Mouse (Mus musculus): ENCODE measurements around the gene Lrrc3c.
A peak's percentile ranks its signal among the peaks of the same experiment; 100 is the strongest.

Gene Lrrc3c

DNA sequence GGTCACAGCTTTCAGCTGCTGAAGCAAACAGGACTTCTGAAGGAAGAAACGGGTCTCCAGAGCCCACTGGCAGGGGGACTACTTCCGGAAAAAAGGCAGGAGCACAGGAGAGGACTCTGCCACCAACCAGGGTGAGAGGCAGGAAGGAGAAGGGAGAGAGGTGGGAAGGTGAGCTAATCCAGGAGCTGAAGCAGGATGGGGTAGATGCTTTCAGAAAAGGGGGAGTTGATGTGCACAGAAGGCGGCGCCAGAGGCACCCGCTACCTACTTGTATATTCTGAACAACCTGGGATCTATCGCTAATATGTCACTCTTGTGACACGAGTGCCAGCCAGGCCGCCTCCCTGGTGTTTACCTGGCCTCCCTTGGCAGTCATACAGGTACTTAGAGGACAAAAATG lies at the start of gene Lrrc3c:
Gene Lrrc3c (plus strand): TSS at position 301 of the 400 bp plus-strand sequence.
- no peak for DNase-seq

DNA sequence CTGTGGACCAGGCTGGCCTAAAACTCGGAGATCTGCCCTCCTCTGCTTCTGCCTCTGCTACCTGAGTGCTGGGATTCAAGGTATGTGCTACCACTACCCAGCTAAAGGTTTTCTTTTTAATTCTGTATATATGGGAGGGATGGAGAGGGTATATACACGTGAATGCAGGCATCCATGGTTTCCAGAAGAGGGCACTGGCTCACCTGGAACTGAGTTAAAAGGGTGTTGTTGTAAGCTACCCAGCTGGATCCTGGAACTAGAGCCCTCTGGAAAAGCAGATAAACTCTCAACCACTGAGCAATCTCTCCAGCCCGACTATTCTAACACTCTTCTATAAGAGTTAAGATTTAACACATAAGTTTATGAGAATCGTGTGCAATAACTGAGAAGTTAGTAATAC lies 48.7 kb upstream of the Lrrc3c start:
- no peak for DNase-seq

DNA sequence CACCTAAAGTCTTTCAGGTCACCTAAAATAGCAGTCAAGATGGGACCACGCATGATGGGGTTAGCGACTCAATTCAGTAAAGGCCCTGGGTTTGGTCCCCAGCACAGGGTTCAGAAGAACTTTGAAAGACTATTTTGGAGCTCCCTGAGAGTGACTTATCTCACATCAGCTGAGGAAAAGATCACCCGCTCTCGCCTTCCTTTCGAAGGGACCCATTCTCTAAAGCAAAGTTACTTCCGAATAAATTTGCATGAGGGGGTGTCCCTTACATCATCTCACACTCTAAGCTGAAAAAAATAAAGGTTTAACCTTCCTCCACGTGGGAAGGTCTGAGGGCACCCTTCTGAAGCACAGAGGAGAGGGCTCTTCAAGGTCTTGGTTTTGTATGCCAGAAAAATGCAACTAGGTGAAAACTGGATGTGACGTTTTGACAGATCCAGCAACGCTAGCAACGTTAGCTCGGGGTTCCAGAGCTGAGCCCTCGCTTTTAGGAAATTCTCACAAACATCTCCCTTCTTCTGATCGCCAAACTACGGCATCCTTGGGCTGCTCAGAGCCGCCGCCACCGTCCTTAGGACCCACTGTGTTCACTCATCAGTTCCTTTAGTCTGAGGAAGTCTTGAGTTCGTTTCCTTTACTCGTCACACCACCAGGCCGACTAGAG lies 47.6 kb upstream of the Lrrc3c start:
- DNase-seq: no peak

DNA sequence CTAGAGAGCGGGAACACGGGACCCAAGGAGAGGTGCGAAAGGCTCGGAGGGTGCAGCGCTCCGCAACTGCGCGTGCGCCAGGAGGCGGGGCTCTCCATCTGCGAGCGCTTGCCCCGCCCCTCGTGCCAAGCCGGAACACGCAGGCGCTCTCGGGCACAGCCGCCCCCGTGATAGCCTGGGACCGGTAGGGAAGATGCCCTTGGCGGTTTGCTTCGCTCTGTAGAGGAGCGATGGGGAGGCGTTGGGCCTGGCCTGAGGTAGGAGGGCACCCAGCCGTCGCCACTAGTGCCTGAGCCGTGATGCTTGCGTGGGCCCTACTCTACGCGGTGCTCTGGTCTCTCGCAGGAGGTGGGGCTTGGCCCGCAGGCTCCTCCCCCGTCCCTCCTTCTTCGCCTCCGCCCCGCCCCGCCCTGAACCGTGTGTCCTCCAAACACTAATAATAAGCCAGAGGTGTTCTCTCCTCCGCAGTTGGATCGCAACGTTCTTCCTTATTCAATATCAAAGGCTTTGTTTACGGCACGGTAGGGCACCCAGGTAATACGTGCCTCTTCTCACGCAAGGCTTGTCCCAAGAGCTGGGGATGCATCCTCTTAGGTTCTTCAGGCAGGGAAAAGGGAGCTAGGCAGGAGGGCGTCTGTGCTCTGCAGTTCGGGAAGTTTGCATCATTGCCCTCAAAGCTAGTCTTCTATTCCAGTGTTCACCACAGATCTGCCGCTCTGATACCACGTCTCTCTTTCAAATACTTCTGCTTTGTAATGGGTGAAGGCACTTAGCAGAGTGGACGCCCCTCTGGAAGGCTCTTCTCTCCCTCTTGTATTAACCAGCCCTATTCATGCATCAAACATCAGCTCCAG lies 46.9 kb upstream of the Lrrc3c start, which contains the start of gene Zpbp2:
Gene Zpbp2 (plus strand): TSS at position 123 of the 854 bp plus-strand sequence.
- peak; percentile 93 for DNase-seq

DNA sequence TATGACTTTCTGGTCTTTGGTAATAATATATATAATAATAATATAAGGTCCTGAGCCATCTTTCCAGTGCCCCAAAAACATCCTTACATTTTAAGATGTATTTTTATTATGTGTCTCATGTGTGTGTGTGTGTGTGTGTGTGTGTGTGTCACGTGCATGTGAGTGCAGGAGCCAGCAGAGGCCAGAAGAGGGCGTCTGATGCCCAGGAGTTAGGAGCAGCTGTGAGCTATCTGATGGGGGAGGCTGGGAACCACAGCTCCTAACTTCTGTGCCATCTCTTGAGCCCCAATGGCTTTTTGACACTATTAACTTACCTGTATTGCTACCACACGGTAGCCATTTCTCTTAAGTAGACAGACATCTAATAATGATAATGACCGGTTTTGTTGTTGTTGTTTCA lies 44.1 kb upstream of the Lrrc3c start:
- DNase-seq: no peak

DNA sequence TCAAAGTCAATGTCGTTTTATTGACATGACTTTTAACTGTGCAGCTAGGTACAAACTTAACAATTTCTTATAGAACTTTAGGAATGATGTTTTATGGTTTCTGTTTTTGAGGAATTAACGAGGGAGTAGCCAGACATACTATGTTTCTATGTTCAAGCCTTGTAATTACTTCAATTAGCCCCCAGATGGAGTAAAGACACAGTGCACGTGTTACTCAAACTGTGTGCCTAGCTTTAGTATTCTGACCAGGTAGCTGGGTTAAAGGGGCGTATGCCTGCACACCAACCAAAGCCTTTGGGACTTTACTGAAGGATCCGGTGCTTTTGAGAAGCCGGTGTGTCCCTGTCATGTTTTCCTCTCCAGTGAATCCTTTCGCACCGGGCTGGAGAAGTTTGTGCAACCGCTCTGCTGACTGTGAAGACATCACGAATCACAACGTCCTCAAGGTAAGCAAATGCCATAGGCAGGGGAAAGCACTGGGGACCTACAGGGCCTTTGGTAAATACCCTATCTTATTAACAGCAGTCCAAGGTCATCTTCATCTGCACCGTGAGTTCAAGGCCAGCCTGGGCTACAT lies 42.9 kb upstream of the Lrrc3c start:
- no peak for DNase-seq

DNA sequence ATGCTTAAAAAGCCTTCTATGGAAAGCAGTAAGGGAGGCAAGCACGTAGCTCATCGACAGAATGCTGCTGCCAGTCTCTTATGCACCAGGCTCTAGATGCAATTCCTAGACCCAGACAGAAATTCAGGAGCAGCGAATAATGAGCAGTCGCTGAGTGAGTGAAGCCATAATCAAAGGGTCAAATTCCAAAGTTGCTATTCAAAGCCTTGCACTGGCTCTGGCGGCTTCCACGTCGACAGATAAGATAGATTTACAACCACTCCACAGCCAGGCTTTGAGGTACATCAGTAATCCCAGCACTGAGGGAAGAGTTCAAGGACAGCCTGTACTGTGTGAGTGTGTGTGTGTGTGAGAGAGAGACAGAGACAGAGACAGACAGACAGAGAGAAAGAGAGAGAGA lies 37.1 kb upstream of the Lrrc3c start:
- no peak for DNase-seq

DNA sequence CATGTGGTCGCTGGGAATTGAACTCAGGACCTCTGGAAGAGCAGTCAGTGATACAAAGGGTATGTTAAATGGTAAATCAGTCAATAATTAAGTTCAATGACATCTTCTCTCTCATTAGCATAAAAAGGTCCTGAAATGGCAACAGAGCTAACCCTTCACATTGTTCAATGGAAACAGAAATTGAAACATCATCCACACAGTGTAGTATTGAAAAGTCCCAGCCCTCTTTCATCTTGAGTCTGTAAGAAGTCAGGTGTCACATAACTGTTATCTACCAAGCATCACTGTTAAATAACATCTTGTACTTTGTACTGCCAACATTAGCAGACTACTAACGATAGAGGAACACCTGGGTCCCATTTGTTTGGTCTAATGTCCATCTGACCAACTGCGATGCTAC lies 35.1 kb upstream of the Lrrc3c start:
- DNase-seq: no peak

DNA sequence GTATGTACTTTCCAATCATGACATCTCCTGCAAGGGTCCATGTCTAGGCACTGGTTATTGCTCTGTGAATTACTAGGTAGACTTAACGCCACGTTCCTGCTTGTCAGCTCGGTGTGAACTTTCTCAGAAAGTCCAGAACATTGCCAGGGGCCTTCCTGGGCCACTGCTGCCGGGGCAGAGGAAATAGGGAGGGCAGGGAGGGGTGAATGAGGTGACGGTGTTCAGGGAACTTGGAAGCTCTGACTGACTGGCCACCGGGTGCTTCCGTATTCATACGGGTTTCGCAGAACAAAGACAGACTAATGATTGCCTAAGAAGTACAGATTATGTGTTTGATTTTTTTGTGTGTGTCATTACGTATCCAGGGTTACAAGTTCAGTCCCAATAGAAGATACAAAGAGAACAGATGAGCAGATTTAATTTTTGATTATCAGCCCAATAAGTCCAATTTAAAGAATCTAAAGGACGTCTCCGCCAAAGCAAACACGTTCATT lies 34.1 kb upstream of the Lrrc3c start:
- DNase-seq: no peak

DNA sequence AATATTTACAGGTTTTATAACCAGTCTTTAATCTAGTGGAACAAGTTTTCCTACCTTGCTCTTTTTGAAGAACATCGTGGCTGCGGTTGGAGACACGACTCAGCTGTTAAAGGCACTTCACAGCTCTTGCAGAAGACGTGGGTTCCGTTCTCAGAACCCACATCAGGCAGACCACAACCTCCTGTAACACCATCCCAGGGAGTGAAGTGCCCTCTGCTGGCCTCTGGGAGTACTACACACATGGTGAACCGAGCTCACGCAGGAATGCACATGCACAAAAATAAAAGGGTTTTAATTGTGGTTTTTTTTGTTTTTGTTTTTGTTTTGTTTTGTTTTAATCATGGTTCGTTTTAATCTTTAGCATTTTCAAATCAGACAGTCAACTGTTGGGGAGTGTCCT lies 29.8 kb upstream of the Lrrc3c start:
- DNase-seq: no peak

DNA sequence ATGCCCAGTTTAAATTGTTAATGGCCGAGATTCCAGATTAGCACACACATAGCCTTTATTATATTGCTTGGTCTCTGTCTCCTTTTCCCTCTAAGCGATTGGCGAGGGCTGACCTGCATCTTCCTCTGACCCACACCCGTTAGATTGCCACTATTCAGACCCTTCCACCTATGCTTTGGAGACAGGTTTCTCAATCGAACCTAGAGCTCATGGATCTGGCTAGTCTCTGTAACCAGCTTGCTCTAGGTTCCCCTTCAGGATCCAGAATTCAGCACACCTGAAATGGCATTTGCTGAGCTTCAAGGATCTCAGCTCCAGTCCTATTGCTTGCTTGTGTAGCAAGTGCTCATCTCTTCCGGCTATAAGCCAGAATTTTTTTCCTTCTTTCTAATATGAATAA lies 28.6 kb upstream of the Lrrc3c start:
- DNase-seq: no peak

DNA sequence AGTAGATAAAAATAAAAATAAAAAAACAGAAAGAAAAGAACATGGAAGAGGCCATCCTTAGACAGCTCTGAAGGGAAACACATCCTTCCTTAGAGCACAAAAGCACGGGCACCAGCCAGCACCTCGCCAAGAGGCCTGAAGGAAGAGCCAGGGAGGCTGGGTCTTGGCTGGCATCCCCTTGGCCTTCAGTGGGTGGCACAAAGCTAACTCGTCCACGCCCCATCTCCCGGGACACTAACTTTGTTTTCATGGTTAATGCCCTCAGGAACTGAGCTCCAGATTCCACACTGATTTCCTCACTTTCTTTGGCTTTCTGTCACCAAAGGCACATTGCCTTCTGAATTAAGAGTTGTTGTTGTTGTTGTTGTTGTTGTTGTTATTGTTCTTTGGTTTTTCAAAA lies 20.3 kb upstream of the Lrrc3c start:
- no peak for DNase-seq

DNA sequence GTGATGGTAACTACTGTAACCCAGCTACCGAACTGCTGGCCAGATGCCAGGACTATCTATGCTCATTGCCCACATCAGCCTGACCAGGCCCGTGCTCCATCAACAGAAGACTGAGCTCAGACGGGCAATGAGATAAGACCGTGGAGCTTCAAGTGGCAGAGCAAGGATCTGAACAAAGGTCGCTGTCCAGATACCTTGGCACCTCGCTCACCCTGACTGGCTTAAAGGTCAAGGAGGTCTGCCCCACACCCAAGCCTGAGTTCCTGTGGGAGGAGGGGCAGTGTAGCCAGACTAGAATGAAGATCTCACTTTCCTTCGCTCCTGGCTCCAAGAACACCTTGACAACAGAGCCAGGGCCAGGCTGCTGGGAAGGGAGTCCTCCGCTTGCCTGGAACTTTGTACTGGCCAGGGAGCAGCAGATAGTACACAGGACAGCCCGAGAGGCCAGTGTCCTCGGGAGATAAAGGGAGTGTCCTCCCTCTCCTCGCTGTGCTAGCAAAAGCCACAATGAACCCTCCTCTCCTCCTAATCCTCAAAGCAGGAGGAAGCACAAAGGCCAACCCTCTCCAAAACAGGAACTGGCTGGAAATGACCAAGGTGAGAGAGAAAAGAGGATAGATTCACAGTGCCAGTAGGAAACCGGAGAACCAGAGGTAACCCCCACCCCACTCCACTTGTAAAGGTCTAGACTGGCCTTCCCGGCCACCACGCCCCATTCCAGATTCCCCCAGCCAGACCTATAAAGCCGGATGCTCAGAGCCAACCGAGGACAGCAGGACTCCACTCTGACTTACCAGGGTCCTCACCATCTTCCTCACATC lies 17.6 kb upstream of the Lrrc3c start:
- no peak for DNase-seq

DNA sequence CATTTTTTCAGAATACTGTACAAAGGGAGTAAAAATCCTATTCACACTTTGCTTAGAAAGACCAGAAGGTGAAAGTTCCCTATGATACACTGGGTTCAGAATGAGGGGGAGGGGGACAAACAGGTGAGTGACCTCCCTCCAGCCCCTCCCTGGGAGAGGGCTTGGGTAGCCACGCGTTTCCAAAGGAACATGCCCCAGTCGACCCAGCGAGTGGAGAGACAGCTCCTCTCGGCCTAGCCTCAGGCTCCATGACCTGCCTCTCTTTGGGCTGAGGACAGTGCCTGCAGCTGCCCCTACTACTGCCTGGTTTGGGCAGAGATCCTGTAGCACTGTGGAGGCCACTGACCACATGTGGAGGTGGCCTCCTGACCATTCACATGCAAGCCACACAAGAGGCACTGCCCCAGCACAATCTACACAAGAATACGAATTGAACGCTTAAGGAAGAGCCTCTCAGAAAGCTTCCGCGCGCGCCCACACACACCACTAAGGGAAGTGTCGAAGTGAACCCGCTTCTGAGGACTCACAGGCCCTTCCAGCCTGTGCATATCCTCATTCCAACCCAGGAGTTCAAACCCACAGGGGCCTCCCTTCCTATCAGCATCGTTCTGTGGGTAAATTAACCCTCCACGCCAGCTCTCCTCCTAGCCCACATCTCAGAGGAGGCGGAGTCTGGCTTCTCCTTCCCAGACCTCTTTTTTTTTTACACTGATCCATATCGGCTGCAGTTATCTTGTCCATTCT lies 16.6 kb upstream of the Lrrc3c start:
- DNase-seq: no peak

DNA sequence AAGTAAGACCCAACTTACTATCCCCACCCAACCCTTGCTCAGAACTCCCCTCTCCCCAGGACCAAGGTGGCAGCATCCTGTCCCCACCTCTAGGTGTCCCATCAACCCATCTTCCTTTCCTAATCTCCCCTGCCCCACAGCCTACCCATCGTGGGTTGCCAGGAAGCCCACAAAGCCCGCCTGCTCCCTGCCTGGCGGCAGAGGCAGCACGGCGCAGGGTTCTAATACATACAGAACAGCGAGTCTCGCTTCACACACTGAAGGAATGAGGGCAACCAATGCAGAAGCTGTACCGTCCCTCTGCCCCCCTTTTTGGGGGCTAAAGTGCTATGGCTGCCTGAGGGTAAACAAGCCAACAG lies 16.1 kb upstream of the Lrrc3c start:
- no peak for DNase-seq

DNA sequence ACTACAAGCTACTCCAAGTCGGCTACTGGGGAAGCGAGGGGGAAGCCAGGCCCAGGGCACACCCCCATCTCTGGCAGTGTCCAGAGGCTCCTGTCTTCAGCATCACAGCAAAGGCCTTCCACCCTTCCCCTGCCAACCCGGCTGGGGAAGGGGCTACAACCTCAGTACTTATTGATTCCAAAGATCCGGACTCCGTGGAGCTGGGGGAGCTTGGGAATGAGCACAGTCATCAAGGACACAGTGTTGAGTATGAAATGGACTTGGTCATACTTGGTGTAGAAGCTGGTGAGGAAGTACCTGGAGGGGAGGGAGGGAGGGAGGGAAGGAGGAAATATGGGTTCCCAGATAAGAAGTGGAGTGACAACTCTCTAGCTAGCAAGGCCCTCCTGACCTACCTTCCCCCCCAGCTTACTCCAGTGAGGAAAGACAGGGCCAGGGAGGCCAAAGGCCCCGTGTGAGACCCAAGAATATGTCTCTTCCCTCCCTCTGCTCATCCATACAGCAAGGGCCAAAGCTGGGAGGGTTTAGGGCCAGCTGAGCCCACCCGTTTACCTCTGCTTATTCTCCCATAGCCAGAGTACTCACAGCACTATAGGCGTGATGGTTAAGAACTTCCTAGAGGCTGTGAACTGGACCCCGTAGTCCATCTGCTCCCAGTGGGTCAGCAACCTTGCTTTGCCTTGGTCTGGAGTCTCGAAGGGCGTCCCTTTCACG lies 15.4 kb upstream of the Lrrc3c start:
- no peak for DNase-seq

DNA sequence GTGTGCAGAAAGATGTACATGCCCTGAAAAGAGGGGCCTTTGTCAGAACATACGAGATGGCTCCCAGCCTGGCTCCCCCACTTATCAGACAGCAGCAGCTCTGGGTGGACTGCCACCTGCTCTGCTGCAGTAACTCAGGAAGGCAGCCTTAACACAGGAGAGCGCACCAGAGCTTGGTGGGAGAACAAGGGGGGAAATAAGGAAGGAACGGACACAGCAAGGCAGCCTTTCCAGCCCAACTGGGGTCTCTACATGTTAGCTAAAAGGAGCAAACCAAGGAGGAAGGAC lies 14.9 kb upstream of the Lrrc3c start:
- no peak for DNase-seq

DNA sequence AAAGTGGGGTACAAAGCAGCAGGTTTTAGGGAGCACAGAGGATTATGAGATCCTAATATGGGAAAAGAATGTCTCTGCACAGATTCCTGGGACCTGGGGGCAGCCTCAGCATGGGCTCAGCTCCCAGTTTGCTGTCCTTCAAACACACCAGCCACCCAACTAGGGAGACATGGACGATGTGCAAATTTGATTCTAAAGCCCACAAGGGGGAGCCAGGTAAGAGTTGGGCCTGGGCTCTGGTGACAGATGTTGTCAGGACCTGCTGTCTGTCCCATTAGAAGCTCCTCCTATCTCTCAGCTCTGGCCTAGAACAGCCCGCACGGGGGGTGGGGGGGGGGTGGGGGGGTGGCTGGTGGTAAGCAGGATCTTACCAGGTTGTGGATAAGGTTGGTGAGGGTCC lies 14.5 kb upstream of the Lrrc3c start:
- no peak for DNase-seq

DNA sequence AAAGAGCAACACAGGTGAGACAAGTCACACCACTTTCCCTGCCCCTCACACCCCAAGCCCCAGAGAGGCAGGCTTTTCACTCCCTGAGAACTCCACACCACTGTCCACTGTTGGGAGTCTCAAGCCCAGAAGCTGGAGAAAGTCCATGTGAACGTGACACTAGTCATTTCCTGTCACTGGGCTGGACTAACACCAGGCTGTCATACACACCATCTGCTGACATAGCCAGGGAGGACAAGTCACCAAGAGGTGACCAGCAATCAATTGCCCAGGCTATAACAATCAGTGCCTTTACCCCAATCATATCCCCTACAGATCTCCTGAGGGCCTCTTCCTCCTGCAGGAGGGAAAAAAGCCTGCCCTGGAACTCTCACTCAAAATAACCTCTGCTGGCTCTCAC lies 13.9 kb upstream of the Lrrc3c start:
- DNase-seq: no peak

DNA sequence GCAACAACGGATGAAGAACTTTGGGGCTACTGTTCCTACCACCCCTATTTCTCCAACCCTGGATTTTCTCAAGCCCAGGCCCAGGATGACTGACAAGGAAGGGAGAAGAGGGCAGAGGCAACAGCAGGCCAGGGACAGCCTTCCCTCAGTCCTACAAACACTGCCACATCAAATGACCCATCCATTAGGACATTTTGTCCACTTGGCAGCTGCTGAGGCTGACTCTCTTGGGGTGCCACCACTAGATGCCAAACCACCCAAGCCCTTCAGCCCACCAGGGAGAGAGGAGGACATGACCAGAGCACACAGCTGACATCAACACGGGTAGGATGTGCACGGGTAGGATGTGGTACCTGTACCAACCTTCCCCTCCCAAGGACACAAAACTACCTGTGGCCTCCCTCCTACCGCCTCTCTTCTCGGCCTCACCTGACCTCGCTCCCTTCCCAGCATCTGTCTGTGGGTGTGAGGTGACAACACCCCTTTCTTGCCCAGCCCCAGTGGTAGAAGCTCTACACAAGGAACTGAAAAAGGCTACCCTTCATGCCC lies 13.4 kb upstream of the Lrrc3c start:
- DNase-seq: no peak

DNA sequence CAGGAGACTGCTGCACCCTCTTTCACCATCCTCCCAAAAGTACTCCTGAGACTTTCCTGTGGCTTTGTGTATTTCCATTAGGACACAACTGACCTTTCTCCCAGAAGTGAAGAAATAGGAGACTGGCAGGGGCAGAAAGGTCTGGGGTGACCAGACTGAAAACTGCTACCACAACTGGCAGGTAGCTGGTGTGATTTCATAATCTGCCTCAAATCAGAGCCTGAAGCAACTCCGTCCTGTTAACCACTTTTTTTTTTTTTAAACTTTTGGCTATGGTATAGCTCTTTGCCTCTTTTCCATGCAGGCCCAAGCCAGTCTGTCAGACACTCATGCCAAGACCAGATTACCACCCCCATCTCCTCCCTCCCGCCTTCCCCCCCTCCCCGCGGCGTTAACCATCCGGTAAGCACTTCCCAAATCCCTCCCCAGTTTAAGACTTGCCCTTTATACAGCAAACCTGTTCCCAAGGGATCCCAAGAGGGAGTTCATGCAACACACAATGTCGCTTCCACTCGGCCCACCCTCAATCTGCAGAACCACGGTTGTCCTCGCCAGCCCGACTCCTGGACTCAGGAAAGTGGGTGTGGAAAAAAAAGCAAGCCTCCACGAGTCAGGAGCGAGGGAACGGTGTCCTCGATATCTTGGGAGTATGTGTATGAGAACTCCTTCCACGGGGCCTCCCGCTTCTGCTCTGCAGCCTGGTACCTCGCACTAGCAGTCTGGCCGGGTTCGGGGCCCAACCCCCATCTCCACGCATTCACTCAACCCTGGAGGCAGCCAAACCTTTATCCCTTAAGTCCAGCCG lies 11.8 kb upstream of the Lrrc3c start:
- DNase-seq: peak; percentile 62
